Mouse (Mus musculus) intestine, embryonic 15.5 days (tissue): Measurements from ENCODE around the gene Qsox2. TPM values are rescaled to one million over a fixed set of nuclear protein-coding genes. Genes with fewer than 3 reads are reported as not detected.

Experiments used
- ATAC-seq: fragments of 200-750 bp; cut with Nextera tagmentation; 2 replicates; pipeline ENCODE4 v1.8.0; 2017; ENCODE audit warnings: moderate TSS enrichment, moderate library complexity
- H3K27ac ChIP-seq: fragments of 300-500 bp; sonication (generic); 2 replicates; pipeline ENCODE4 v1.5.1; 2015; ENCODE audit warnings: mild to moderate bottlenecking, inconsistent platforms
- H3K27me3 ChIP-seq: fragments of 300-500 bp; sonication (generic); replicated peaks from 2 replicates; pipeline ENCODE4 v1.6.1; 2015; ENCODE audit warnings: inconsistent platforms
- H3K36me3 ChIP-seq: fragments of 300-500 bp; sonication (generic); 2 replicates; pipeline ENCODE4 v1.6.1; 2015; ENCODE audit warnings: inconsistent platforms
- H3K4me1 ChIP-seq: fragments of 300-500 bp; sonication (generic); replicated peaks from 2 replicates; pipeline ENCODE4 v1.6.1; 2015; ENCODE audit warnings: inconsistent platforms
- H3K4me2 ChIP-seq: fragments of 300-500 bp; sonication (generic); replicated peaks from 2 replicates; pipeline ENCODE4 v1.6.1; 2015; ENCODE audit warnings: mild to moderate bottlenecking, inconsistent platforms
- H3K4me3 ChIP-seq: fragments of 300-500 bp; sonication (generic); replicated peaks from 2 replicates; pipeline ENCODE4 v1.5.1; 2015; ENCODE audit warnings: inconsistent platforms
- H3K9ac ChIP-seq: fragments of 300-500 bp; sonication (generic); 2 replicates; pipeline ENCODE4 v1.6.1; 2015; ENCODE audit warnings: inconsistent platforms
- H3K9me3 ChIP-seq: fragments of 300-500 bp; sonication (generic); 2 replicates; pipeline ENCODE4 v1.6.1; 2016; ENCODE audit warnings: inconsistent platforms
- WGBS: fragments of 180-500 bp; shearing (Covaris S2); methylation state at CpG from one replicate; pipeline ENCODE4 v1.1.7; 2015; 5-methylcytosine and 5-hydroxymethylcytosine counted together
- polyA plus RNA-seq: library from polyadenylated mRNA; unstranded; fragments of >200 nt; fragmentation: Nextera tagmentation; extraction: Ambion mirVana; gene quantifications from 2 replicates; pipeline ENCODE4 v1.2.1, GENCODE M21; 2015

The Qsox2 gene
- polyA plus RNA-seq, 1 experiment from 2014 or later = 23.2 TPM

DNA sequence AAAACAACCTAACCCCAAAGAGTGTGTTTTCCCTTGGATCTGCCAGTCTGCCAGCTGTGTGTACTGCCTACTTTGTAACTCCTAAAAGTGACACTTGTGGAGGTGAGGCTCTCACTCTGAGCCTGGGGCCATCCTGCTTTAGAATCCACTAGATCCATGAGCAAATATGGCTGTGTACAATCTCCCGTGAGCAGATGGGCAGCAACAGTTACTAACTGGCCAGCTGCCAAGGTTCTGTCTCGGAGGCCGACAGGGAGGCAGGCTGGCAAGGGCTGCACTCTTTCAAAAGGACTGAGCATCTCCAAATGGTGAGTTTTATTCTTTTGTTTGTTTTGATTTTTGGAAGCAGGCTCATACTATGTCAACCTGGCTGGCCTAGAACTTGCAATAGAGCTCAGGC lies 22.8 kb downstream of the Qsox2 start:
- Histone ChIP-seq H3K9ac (no peak overlapping the region), H3K9me3 (no peaks in the 10 kb centered on the region), H3K4me1 (no peaks in the 10 kb centered on the region), H3K4me3 (no peak overlapping the region), H3K27ac (no peak overlapping the region), H3K4me2 (no peak overlapping the region), H3K36me3 (peaks cover 35% of the 10 kb centered on the region), H3K27me3 (no peaks in the 10 kb centered on the region)
- 25% methylated on average over 3 of the region's 3 CpGs for WGBS
- ATAC-seq = no peak

DNA sequence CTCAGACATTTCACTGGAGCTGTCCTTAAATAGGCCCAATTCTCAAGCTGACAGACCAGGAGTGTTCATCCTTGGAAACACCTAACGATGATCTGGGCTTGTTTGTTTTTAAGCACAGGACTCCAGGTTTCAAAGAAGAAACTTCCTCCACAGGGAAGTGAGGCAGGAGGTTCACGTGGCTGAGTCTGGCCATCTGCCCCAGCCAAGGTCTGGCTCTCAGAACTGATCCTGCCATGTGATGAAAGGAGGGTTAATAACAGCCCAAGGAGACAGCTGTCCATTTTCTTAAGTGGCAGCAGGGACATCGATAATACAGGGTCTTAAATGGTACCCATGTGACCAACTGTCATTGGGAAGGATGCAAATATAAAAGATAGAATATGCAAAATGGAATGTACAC lies 27.8 kb downstream of the Qsox2 start:
- WGBS = 84% methylated on average over 3 of the region's 3 CpGs
- ATAC-seq = no peak
- Histone ChIP-seq H3K27me3 (peaks cover 35% of the 10 kb centered on the region), H3K4me3 (no peak overlapping the region), H3K9ac (no peak overlapping the region), H3K36me3 (peaks cover 31% of the 10 kb centered on the region), H3K9me3 (no peaks in the 10 kb centered on the region), H3K27ac (no peak overlapping the region), H3K4me1 (peaks cover 9% of the 10 kb centered on the region; the same call in 1 of the 2 replicates), H3K4me2 (no peak overlapping the region)

DNA sequence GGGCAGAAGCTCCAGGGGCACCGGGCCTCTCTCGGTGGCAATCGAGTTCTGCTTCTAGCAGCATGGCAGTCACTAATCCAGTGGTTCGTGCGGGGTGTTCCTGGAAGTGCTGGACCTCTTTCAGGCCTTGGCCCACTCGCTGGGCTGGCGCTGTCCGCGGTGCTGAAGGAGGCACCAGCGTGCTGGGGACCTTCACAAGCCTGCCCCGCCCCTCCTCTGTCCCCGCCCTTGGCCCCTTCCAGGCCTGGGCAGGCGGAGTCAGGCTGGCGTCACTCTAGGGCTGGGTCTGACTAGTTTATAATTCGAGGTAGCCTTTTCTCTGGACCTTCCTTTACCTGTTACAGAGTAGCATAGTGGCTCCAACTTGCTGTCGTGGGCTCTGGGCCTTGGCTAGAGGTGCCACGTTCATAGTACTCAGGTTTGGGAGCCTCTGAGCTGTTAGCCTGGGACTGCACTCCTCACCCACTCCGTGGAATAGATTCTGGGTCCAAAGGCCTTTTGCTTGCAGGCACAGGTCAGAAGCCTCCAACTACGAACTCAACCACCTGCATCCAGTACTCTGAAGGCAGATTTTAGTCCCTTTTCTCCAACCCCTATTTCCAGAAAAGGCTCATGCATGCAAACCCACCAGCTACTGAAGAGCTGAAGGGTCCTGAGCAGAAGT lies 29.1 kb downstream of the Qsox2 start, which contains the start of gene Lhx3:
TSS of gene Lhx3 (minus strand) at position 164 of the 664 bp plus-strand sequence.
- Histone ChIP-seq H3K36me3 (peaks cover 25% of the 10 kb centered on the region), H3K27me3 (peaks cover 48% of the 10 kb centered on the region), H3K4me3 (no peak within 1 kb of the TSS), H3K27ac (no peak within 1 kb of the TSS), H3K9ac (no peak within 1 kb of the TSS), H3K4me2 (peak within 1 kb of the TSS; percentile 38; the same call in 1 of the 2 replicates), H3K9me3 (no peaks in the 10 kb centered on the region), H3K4me1 (peaks cover 9% of the 10 kb centered on the region; the same call in 1 of the 2 replicates)
- 7% methylated on average over 19 of the region's 19 CpGs for WGBS
- peak; percentile 96 for ATAC-seq

DNA sequence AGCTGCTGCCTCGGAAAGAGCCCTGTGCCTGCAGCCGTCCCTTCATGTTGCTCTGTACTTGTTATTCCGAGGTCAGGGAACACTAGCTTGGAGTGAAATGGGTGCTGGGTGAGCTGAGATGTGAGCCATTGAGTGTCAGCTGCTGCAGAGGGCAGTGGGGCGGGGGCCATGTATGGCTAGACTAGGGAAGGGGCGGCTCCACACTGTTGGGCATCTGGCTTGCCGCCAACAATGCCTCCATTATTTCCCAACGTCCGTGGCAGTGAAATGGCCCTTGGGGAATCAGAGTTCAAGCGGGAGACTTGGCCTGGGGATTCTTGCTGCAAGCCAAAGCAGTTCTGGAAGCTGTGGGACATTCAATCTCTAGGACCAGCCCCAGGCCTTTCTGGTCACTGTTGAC lies 29.8 kb downstream of the Qsox2 start:
- H3K27ac ChIP-seq = no peak overlapping the region
- no peaks in the 10 kb centered on the region for H3K9me3 ChIP-seq
- peaks cover 55% of the 10 kb centered on the region for H3K27me3 ChIP-seq
- H3K4me3 ChIP-seq = no peak overlapping the region
- peaks cover 9% of the 10 kb centered on the region; the same call in 1 of the 2 replicates for H3K4me1 ChIP-seq
- peaks cover 24% of the 10 kb centered on the region for H3K36me3 ChIP-seq
- H3K9ac ChIP-seq = no peak overlapping the region
- WGBS = 15% methylated on average over 9 of the region's 9 CpGs
- ATAC-seq = no peak
- H3K4me2 ChIP-seq = no peak overlapping the region

DNA sequence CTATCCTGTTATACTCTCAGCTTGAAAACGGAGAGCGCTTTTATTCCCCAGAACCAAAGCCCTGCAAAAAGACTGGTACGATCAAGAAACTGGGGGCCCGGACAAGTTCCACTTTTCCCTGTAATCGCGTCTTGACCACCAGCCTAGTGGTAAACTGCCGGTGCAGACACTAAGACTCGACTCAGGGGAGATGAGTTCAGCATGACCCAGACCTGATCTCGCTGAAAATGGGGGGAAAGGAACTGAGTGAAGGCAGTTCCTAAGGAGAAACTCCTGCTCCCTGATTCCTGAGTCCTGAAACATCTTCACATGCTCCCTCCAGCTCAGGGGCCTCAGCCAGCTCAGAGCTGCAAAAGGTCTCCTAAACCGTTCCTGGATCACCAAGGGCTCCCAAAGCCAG lies 31.6 kb downstream of the Qsox2 start:
- no peaks in the 10 kb centered on the region for H3K9me3 ChIP-seq
- H3K9ac ChIP-seq = no peak overlapping the region
- no peak overlapping the region for H3K4me3 ChIP-seq
- H3K4me1 ChIP-seq = peaks cover 14% of the 10 kb centered on the region; the same call in 1 of the 2 replicates
- peaks cover 73% of the 10 kb centered on the region for H3K27me3 ChIP-seq
- peaks cover 6% of the 10 kb centered on the region for H3K36me3 ChIP-seq
- WGBS = 16% methylated on average over 10 of the region's 10 CpGs
- no peak for ATAC-seq
- no peak overlapping the region for H3K4me2 ChIP-seq
- no peak overlapping the region for H3K27ac ChIP-seq

DNA sequence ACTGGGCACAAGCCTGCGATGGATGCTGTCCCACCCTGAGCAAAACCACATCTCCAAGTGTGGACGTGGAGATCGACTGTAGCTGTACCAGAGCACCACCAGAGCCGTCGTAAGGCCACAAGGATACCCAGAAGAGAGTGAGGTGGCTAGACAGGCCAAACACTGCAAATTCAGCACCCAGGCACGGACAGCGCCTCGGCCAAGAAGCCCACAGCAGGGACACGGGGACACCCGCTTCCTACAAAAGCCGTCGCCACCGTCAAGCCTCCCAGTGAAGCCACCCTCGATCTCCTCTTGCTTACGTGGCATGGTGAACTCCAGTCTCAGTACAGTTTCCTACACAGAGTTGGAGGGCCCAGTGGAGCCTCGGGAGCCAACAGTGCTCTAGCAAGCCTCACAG lies 32.2 kb downstream of the Qsox2 start:
- no peak overlapping the region for H3K9ac ChIP-seq
- H3K36me3 ChIP-seq = peaks cover under 1% of the 10 kb centered on the region; the same call in 1 of the 2 replicates
- no peak overlapping the region for H3K4me2 ChIP-seq
- H3K9me3 ChIP-seq = no peaks in the 10 kb centered on the region
- no peak for ATAC-seq
- no peak overlapping the region for H3K4me3 ChIP-seq
- H3K27me3 ChIP-seq = peaks cover 79% of the 10 kb centered on the region
- WGBS = 2% methylated on average over 16 of the region's 16 CpGs
- H3K27ac ChIP-seq = no peak overlapping the region
- H3K4me1 ChIP-seq = peaks cover 14% of the 10 kb centered on the region; the same call in 1 of the 2 replicates

DNA sequence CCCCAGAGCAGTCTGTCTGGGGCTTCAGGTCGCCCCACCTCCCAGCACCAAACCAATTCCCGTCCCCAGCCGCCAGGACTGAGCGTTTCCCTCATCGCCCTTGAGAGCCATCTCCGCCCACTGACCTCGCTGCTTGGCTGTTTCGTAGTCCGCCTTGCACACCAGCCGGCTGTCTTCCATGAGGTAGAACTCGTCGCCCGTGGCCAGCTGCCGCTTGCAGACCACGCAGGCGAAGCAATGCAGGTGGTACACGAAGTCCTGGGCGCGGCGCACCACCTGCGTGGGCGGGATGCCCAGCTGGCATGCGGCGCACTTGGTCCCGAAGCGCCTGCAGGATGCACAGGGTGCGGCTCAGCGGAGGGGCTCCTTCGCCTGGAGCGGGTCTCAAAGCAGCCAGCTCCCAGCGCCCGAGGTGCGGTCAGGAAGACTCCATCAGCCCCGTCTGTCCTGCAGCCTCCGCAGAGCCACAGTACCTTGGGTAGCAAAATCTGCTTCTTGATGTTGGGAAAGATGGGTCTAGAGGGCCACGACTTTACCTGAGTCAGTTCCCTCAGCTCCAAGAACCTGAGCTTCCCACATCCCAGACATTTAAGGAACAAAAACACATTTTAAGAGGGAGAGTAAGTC lies 34.4 kb downstream of the Qsox2 start:
- 1% methylated on average over 36 of the region's 36 CpGs for WGBS
- Histone ChIP-seq H3K4me1 (peaks cover 15% of the 10 kb centered on the region; the same call in 1 of the 2 replicates), H3K27ac (no peak overlapping the region), H3K27me3 (peaks cover 100% of the 10 kb centered on the region), H3K9ac (no peak overlapping the region), H3K36me3 (no peaks in the 10 kb centered on the region), H3K4me3 (no peak overlapping the region), H3K9me3 (no peaks in the 10 kb centered on the region), H3K4me2 (no peak overlapping the region; the same call in 1 of the 2 replicates)
- ATAC-seq = no peak

DNA sequence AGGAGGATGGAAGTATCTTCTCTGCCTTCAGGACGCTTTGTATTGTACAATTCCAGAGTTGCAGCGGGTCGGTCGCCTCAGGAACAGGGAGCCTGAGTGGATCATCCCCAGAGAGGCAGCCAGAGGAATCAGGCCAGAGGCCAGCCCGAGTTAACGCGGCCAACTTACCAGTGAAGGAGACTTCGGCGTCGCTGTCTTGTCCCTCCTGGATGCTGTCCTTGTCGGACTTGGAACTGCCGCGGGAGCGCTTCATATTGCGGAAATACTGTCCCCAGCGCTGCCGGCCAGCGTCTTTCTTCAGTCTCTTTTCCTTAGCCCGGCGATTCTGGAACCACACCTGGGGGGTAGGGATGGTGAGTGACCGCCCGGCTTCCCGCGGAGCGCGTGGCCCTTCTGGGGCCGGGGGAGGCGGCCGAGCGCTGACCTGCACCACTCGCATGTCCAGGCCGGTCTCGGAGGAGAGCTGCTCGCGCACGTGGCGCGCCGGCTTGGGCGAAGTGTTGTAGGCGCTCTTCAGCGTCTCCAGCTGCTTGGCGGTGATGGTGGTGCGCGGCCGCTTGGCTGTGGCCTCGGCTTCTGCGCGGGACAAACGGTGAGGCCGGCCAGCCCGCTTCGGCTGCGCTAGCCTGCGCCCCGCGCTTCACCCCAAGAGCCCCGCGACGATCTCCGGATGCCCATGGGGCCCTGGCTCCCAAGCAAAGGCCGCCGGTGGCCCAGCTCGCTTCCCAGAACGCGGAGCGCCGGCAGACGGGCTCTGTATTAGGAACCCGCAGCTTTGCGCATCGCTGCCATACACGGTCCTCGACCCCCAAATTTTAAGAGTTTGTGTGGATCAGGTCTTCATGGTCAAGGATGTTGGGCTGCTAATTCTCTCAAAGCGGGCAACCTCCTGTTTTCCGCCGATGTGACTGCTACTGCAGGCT lies 35.1 kb downstream of the Qsox2 start:
- peak overlapping the region; percentile 22 for H3K4me2 ChIP-seq
- no peaks in the 10 kb centered on the region for H3K9me3 ChIP-seq
- no peak overlapping the region for H3K27ac ChIP-seq
- no peak overlapping the region for H3K4me3 ChIP-seq
- ATAC-seq = no peak
- under 1% methylated on average over 77 of the region's 77 CpGs for WGBS
- peaks cover 15% of the 10 kb centered on the region; the same call in 1 of the 2 replicates for H3K4me1 ChIP-seq
- no peaks in the 10 kb centered on the region for H3K36me3 ChIP-seq
- H3K27me3 ChIP-seq = peaks cover 100% of the 10 kb centered on the region
- H3K9ac ChIP-seq = no peak overlapping the region

DNA sequence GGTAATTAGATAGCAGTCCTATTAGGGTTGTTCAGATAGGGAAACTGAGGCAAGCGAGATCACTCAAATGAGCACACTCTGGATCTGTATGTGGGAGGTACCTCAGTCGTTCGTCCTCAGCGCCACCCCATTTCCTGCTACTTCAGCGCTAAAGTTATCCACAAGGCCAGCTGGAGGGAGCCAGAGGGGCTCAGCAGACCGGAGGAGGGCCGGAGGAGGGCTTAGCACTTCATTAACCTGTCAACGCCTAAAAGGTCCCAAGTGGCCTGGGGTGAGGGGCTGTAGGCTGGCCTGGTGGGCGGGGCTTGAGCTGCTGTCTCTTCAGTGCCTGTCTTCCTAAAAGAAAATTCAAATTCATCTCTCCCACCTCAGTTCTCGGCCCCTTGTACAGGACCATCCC lies 38.8 kb downstream of the Qsox2 start:
- WGBS = 1% methylated on average over 10 of the region's 10 CpGs
- H3K36me3 ChIP-seq = no peaks in the 10 kb centered on the region
- 0 out of 2 replicates have a peak, but pooled peaks cover 10% of the 10 kb centered on the region for H3K4me1 ChIP-seq
- ATAC-seq = no peak
- H3K9ac ChIP-seq = no peak overlapping the region
- H3K4me2 ChIP-seq = peak overlapping the region; percentile 19; the same call in 1 of the 2 replicates
- H3K27ac ChIP-seq = no peak overlapping the region
- no peak overlapping the region for H3K4me3 ChIP-seq
- peaks cover 90% of the 10 kb centered on the region for H3K27me3 ChIP-seq
- H3K9me3 ChIP-seq = no peaks in the 10 kb centered on the region

DNA sequence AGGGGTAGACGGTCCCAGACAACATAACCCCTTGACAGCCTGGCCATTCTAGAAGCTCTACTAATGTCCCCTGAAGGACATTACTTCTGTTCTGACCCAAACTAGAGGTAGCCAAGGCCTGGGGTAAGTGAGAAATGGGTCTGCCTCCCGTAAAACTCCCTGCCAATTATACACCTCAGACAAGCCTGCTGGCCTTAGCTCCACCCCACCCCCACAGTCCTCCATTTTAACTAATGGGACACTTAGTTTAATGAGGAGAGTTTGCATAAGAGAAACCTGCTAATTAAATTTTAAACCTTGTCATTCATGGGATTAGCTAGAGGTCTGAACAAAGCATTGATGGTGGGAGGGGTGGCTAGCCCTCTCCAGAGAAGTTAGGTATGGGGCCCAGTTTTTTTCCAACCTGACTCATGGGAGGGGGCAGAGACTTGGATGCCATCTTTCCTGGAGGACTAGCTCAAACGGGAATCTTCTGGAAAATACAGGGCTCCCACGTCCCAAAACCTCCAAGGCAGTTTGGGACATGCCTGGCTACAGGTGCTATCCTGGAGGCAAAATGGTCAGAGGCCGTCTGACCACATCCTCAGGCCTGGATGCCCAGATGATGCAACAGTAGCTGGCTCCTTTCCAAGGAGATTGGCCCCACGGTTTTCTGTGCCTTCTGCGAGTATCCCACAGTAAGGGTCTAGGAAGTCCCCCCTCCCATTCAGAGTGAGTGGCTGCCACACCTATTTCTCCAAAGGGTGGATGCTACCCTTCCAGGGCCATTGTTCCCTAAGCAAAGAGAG lies 42.6 kb downstream of the Qsox2 start:
- Histone ChIP-seq H3K9ac (no peak overlapping the region), H3K27ac (no peak overlapping the region), H3K4me3 (no peak overlapping the region), H3K36me3 (no peaks in the 10 kb centered on the region), H3K27me3 (peaks cover 79% of the 10 kb centered on the region), H3K4me2 (no peak overlapping the region), H3K4me1 (0 out of 2 replicates have a peak, but pooled peaks cover 5% of the 10 kb centered on the region), H3K9me3 (no peaks in the 10 kb centered on the region)
- no peak for ATAC-seq
- 39% methylated on average over 7 of the region's 7 CpGs for WGBS

DNA sequence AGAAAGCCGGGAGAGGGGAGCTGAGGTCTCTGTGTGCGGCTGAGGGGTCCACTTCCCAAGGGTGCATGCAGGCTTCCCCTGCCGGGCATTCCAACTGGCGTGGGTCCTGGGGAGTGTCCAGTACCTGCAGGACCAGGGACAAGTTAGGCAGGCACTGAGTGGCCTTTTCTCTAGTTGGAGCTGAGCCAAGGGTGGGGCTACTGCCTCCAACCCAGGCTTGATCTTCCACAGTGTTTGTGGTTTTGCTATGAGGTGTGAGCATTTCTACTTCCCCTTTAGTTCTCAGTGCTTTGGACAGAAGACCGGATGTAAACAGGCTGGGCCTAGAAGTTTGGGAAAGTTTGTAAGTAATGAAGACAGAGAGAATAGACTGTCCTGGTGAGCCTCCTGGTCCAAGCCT lies 48.8 kb downstream of the Qsox2 start:
- H3K27ac ChIP-seq = no peak overlapping the region
- 64% methylated on average over 5 of the region's 5 CpGs for WGBS
- H3K9me3 ChIP-seq = no peaks in the 10 kb centered on the region
- H3K4me1 ChIP-seq = 0 out of 2 replicates have a peak, but pooled peaks cover 3% of the 10 kb centered on the region
- peaks cover 32% of the 10 kb centered on the region for H3K27me3 ChIP-seq
- no peak overlapping the region for H3K4me3 ChIP-seq
- H3K4me2 ChIP-seq = no peak overlapping the region
- no peak overlapping the region for H3K9ac ChIP-seq
- H3K36me3 ChIP-seq = no peaks in the 10 kb centered on the region
- peak; percentile 53 for ATAC-seq
